Mouse (Mus musculus) cerebellum, postnatal 36 days (tissue): ENCODE data around the gene Utp20.
"Not testable (repeated sequence)": the region's sequence is repeated elsewhere in the genome, so short reads cannot be mapped to it uniquely, and the experiment has no call there.

Source experiments
- DNase-seq, 2 experiments: peaks; one replicate each; pipeline ENCODE4 v3.0.0; 2021 to 2022; ENCODE audit warnings: mixed read lengths in 2 of 2

Gene Utp20

GRCm38 (mm10) chr10:88783135-88783534 lies 43.5 kb downstream of the Utp20 start:
- DNase-seq: not testable (repeated sequence)

GRCm38 (mm10) chr10:88780716-88781115 lies 45.9 kb downstream of the Utp20 start:
- DNase-seq: no peak

GRCm38 (mm10) chr10:88776206-88776605 lies 50.4 kb downstream of the Utp20 start:
- DNase-seq: no peak

- peak in 1 of 2 experiments; percentile 5 for DNase-seq
Observed at GRCm38 (mm10) chr10:88772965-88773364, 53.6 kb downstream of the Utp20 start.

GRCm38 (mm10) chr10:88769676-88770075 lies 56.9 kb downstream of the Utp20 start:
- no peak for DNase-seq

- no peak for DNase-seq
Observed at GRCm38 (mm10) chr10:88768961-88769360, 57.6 kb downstream of the Utp20 start.

- no peak for DNase-seq
Observed at GRCm38 (mm10) chr10:88765431-88766142, 61.0 kb downstream of the Utp20 start.

GRCm38 (mm10) chr10:88761524-88762212 lies 64.9 kb downstream of the Utp20 start:
- no peak for DNase-seq

GRCm38 (mm10) chr10:88741426-88741825 lies 85.2 kb downstream of the Utp20 start:
- DNase-seq: no peak

- peak; percentile 31 to 36 for DNase-seq
Observed at GRCm38 (mm10) chr10:88740781-88741180, 85.8 kb downstream of the Utp20 start.

- DNase-seq: no peak
Observed at GRCm38 (mm10) chr10:88739818-88740217, 86.8 kb downstream of the Utp20 start.

GRCm38 (mm10) chr10:88739074-88739473 lies 87.5 kb downstream of the Utp20 start:
- not testable (repeated sequence) for DNase-seq

GRCm38 (mm10) chr10:88732309-88732622 lies 94.3 kb downstream of the Utp20 start:
- no peak for DNase-seq

- DNase-seq: no peak
Observed at GRCm38 (mm10) chr10:88731496-88732308, 94.9 kb downstream of the Utp20 start.

GRCm38 (mm10) chr10:88730571-88731495 lies 95.8 kb downstream of the Utp20 start, which contains the start of gene Arl1:
TSS of gene Arl1 (plus strand) at chr10:88730858.
- peak; percentile 94 to 95 for DNase-seq

GRCm38 (mm10) chr10:88728166-88728565 lies 98.4 kb downstream of the Utp20 start:
- DNase-seq: no peak

- DNase-seq: peak in 1 of 2 experiments; percentile 18
Observed at GRCm38 (mm10) chr10:88727128-88727527, 99.5 kb downstream of the Utp20 start.

- no peak for DNase-seq
Observed at GRCm38 (mm10) chr10:88725343-88725742, 101.3 kb downstream of the Utp20 start.

GRCm38 (mm10) chr10:88719618-88720017 lies 107.0 kb downstream of the Utp20 start:
- no peak for DNase-seq

- no peak for DNase-seq
Observed at GRCm38 (mm10) chr10:88717756-88718025, 108.9 kb downstream of the Utp20 start.

- no peak for DNase-seq
Observed at GRCm38 (mm10) chr10:88716986-88717755, 109.4 kb downstream of the Utp20 start.

GRCm38 (mm10) chr10:88715621-88716020 lies 111.0 kb downstream of the Utp20 start:
- DNase-seq: no peak
